21 mouse cellular contexts compared by ENCODE assay signal in the genomic region with DNA sequence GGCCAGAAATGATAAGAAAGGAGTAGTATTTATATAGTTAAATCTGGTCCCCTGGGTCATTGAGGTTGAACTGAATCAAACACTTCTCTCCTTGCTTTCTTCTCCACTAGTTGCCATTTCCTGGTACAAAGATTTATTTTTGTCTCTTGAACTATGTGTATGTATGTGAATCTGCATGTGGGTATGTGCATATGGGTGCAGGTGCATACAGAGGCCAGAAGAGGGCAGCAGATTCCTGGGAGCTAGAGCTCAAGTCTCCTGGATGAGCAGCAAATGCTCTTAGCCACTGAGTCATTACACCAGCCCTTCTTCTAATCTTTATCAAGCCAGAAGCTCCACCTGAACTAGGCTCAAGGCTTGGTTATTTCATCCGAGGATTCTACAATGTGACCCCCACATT.
A peak's percentile ranks its signal among the peaks of the same experiment; 100 is the strongest.
DNase-seq lines count a peak whose midpoint lies in the region; ATAC-seq and TF ChIP-seq lines count a peak whose summit lies in the region.
"Had no signal": no experiment of that assay in that cellular context is flagged by ENCODE, and none has a peak within 500 bp of the region (broad histone marks: within the 10 kb centered on the region; RNA-seq: fewer than 3 reads in every experiment).

No protein-coding gene starts in this region.

- H3K4me1 ChIP-seq in hindbrain, postnatal 0 days (ENCODE audit: insufficient read depth, low read length), result no peaks in the 10 kb centered on the region
- H3K4me1 ChIP-seq in hindbrain, embryonic 11.5 days (replicated peaks; ENCODE audit: control insufficient read depth, insufficient read depth, low read length), result no peaks in the 10 kb centered on the region
- H3K4me1 ChIP-seq in lung, postnatal 0 days (ENCODE audit: insufficient read depth, low read depth, low read length), result no peaks in the 10 kb centered on the region
- H3K4me1 ChIP-seq in ES-E14 (ENCODE audit: control insufficient read depth in 2 of 2, insufficient read depth in 2 of 2, low read length in 2 of 2, poor library complexity in 1 of 2), result peaks cover 0 to 2% of the 10 kb centered on the region in 2 experiments; a peak in 2 of 4 replicates
- H3K4me1 ChIP-seq in stomach, postnatal 0 days (replicated peaks; ENCODE audit: control insufficient read depth, insufficient read depth), result no peaks in the 10 kb centered on the region
- H3K4me1 ChIP-seq: embryonic facial prominence, embryonic 15.5 days; heart, embryonic 15.5 days; hindbrain, embryonic 10.5 days; liver, embryonic 15.5 days; neural tube, embryonic 12.5 days had no signal

- no peaks in the 10 kb centered on the region for H3K9me3 ChIP-seq in hindbrain, postnatal 0 days (ENCODE audit: low read length)
- H3K9me3 ChIP-seq in hindbrain, embryonic 11.5 days (ENCODE audit: control insufficient read depth, low read length), result 0 out of 2 replicates have a peak, but pooled peaks cover 4% of the 10 kb centered on the region
- no peaks in the 10 kb centered on the region for H3K9me3 ChIP-seq in lung, postnatal 0 days (ENCODE audit: low read length)
- H3K9me3 ChIP-seq in ES-E14 (ENCODE audit: control insufficient read depth, insufficient read depth, low read depth, low read length), result no peaks in the 10 kb centered on the region
- H3K9me3 ChIP-seq in stomach, postnatal 0 days (ENCODE audit: control insufficient read depth, low read length), result no peaks in the 10 kb centered on the region
- H3K9me3 ChIP-seq: embryonic facial prominence, embryonic 15.5 days; heart, embryonic 15.5 days; liver, embryonic 15.5 days had no signal

- no peak for TF ChIP-seq EP300 in lung, postnatal 0 days (IDR thresholded peaks at IDR 0.05)
- no peak for TF ChIP-seq EP300 in stomach, postnatal 0 days (optimal IDR thresholded peaks at IDR 0.05)

- 0 out of 2 replicates have a peak, but pooled peaks cover 4% of the 10 kb centered on the region for H3K36me3 ChIP-seq in hindbrain, postnatal 0 days (ENCODE audit: insufficient read depth, low read length)
- H3K36me3 ChIP-seq in hindbrain, embryonic 11.5 days (ENCODE audit: control insufficient read depth, insufficient read depth, low read length), result no peaks in the 10 kb centered on the region
- H3K36me3 ChIP-seq in lung, postnatal 0 days (ENCODE audit: insufficient read depth, low read length), result no peaks in the 10 kb centered on the region
- H3K36me3 ChIP-seq in ES-E14 (ENCODE audit: control insufficient read depth, insufficient read depth, low read length, poor library complexity, severe bottlenecking), result no peaks in the 10 kb centered on the region
- H3K36me3 ChIP-seq in stomach, postnatal 0 days (ENCODE audit: control insufficient read depth, insufficient read depth, low read length), result no peaks in the 10 kb centered on the region
- H3K36me3 ChIP-seq: embryonic facial prominence, embryonic 15.5 days; heart, embryonic 15.5 days; hindbrain, embryonic 10.5 days; limb, embryonic 13.5 days; liver, embryonic 15.5 days had no signal

- H3K27me3 ChIP-seq in hindbrain, postnatal 0 days (ENCODE audit: insufficient read depth, low read length), result no peaks in the 10 kb centered on the region
- H3K27me3 ChIP-seq in hindbrain, embryonic 11.5 days (ENCODE audit: control insufficient read depth, insufficient read depth, low read length), result no peaks in the 10 kb centered on the region
- H3K27me3 ChIP-seq in lung, postnatal 0 days (replicated peaks; ENCODE audit: insufficient read depth, low read length), result no peaks in the 10 kb centered on the region
- no peaks in the 10 kb centered on the region for H3K27me3 ChIP-seq in stomach, postnatal 0 days (ENCODE audit: control insufficient read depth, insufficient read depth, low read length)
- H3K27me3 ChIP-seq: embryonic facial prominence, embryonic 15.5 days; heart, embryonic 15.5 days; limb, embryonic 13.5 days; liver, embryonic 15.5 days; neural tube, embryonic 12.5 days had no signal

- no peak overlapping the region for H3K4me2 ChIP-seq in hindbrain, postnatal 0 days (ENCODE audit: low read depth, low read length)
- H3K4me2 ChIP-seq in hindbrain, embryonic 11.5 days (replicated peaks; ENCODE audit: low read depth, low read length), result no peak overlapping the region
- no peak overlapping the region for H3K4me2 ChIP-seq in lung, postnatal 0 days (replicated peaks; ENCODE audit: low read depth, low read length)
- H3K4me2 ChIP-seq in stomach, postnatal 0 days (replicated peaks; ENCODE audit: low read depth), result no peak overlapping the region
- H3K4me2 ChIP-seq: embryonic facial prominence, embryonic 15.5 days; heart, embryonic 15.5 days; limb, embryonic 13.5 days; liver, embryonic 15.5 days; neural tube, embryonic 12.5 days had no signal

- no peak overlapping the region for H3K4me3 ChIP-seq in hindbrain, postnatal 0 days (ENCODE audit: low read length)
- H3K4me3 ChIP-seq in hindbrain, embryonic 11.5 days (ENCODE audit: low read depth, low read length), result no peak overlapping the region
- H3K4me3 ChIP-seq in lung, postnatal 0 days (ENCODE audit: low read depth, low read length), result no peak overlapping the region
- H3K4me3 ChIP-seq in ES-E14 (ENCODE audit: insufficient read depth in 1 of 2, low read depth in 1 of 2, low read length in 2 of 2, poor library complexity in 1 of 2, severe bottlenecking in 1 of 2), result no peak overlapping the region
- no peak overlapping the region for H3K4me3 ChIP-seq in stomach, postnatal 0 days (ENCODE audit: low read depth, low read length)
- H3K4me3 ChIP-seq: embryonic facial prominence, embryonic 15.5 days; heart, embryonic 15.5 days; hindbrain, embryonic 10.5 days; limb, embryonic 13.5 days; liver, embryonic 15.5 days; neural tube, embryonic 12.5 days had no signal

- DNase-seq in hindbrain, postnatal 0 days (ENCODE audit: low spot score), result no peak
- DNase-seq in hindbrain, embryonic 11.5 days (ENCODE audit: low spot score), result no peak
- DNase-seq in lung, postnatal 0 days (ENCODE audit: low spot score), result no peak
- DNase-seq in lung, postnatal 10 days, result no peak
- no peak for DNase-seq in ES-E14 (ENCODE audit: low read depth, low spot score)
- DNase-seq in stomach, postnatal 0 days (ENCODE audit: low spot score), result no peak
- no peak for DNase-seq in adrenal gland, postnatal 25 days
- DNase-seq: B cell, adult 2 months; cerebellum, adult 2 months; cerebellum, postnatal 36 days; kidney, postnatal 4 days; lung, postnatal 14 days; right cerebral cortex, adult 18-20 months; thymus, postnatal 4 days had no signal

- no peak overlapping the region for H3K9ac ChIP-seq in hindbrain, postnatal 0 days (replicated peaks; ENCODE audit: low read length)
- H3K9ac ChIP-seq in hindbrain, embryonic 11.5 days (ENCODE audit: low read depth, low read length), result no peak overlapping the region
- no peak overlapping the region for H3K9ac ChIP-seq in lung, postnatal 0 days (replicated peaks; ENCODE audit: low read depth)
- no peak overlapping the region for H3K9ac ChIP-seq in ES-E14 (ENCODE audit: insufficient read depth, low read depth, low read length, poor library complexity, severe bottlenecking)
- no peak overlapping the region for H3K9ac ChIP-seq in stomach, postnatal 0 days (ENCODE audit: low read length)
- H3K9ac ChIP-seq: embryonic facial prominence, embryonic 15.5 days; heart, embryonic 15.5 days; limb, embryonic 13.5 days; liver, embryonic 15.5 days; neural tube, embryonic 12.5 days had no signal

- 89% methylated on average over 1 of the region's 1 CpGs for WGBS in hindbrain, postnatal 0 days
- WGBS in hindbrain, embryonic 11.5 days, result 85% methylated on average over 1 of the region's 1 CpGs
- 84% methylated on average over 1 of the region's 1 CpGs for WGBS in lung, postnatal 0 days
- 86% methylated on average over 1 of the region's 1 CpGs for WGBS in stomach, postnatal 0 days

- in situ Hi-C loops in ES-E14 (cut with MboI; ENCODE audit: low sequenced_read_pairs in 2 of 2, unreplicated experiment in 2 of 2), result no loop called here

- ATAC-seq in hindbrain, postnatal 0 days, result no peak
- ATAC-seq in hindbrain, embryonic 11.5 days (ENCODE audit: low FRiP score), result no peak
- ATAC-seq in lung, postnatal 0 days, result no peak
- no peak for ATAC-seq in stomach, postnatal 0 days (ENCODE audit: low FRiP score, low TSS enrichment)
- ATAC-seq: inflammation-experienced regulatory T-cells, adult 6 months had no signal

- peak; percentile 28; the same call in 1 of the 2 replicates for TF ChIP-seq CTCF in hindbrain, postnatal 0 days (IDR thresholded peaks at IDR 0.05; ENCODE audit: low read depth)
- peak; percentile 6; the same call in 1 of the 2 replicates for TF ChIP-seq CTCF in lung, postnatal 0 days (IDR thresholded peaks at IDR 0.05)
- TF ChIP-seq CTCF in stomach, postnatal 0 days (IDR thresholded peaks at IDR 0.05; ENCODE audit: low read depth), result peak; percentile 29

- no peak overlapping the region for H3K27ac ChIP-seq in hindbrain, postnatal 0 days
- H3K27ac ChIP-seq in hindbrain, embryonic 11.5 days (ENCODE audit: low read depth, low read length), result no peak overlapping the region
- no peak overlapping the region for H3K27ac ChIP-seq in lung, postnatal 0 days (ENCODE audit: low read length)
- H3K27ac ChIP-seq in ES-E14 (ENCODE audit: insufficient read depth, low read depth, low read length, poor library complexity, severe bottlenecking), result no peak overlapping the region
- H3K27ac ChIP-seq in stomach, postnatal 0 days (replicated peaks), result no peak overlapping the region
- H3K27ac ChIP-seq: embryonic facial prominence, embryonic 15.5 days; heart, embryonic 15.5 days; hindbrain, embryonic 10.5 days; limb, embryonic 13.5 days; liver, embryonic 15.5 days; neural tube, embryonic 12.5 days had no signal

TF ChIP-seq in ES-E14, 5 proteins besides CTCF, POLR2A, EP300 and RAD21:
- TF ChIP-seq ZC3H11A (IDR thresholded peaks at IDR 0.05; ENCODE audit: borderline replicate concordance, low read depth, low read length) (0 out of 2 replicates have a peak, but pooled peaks have one; percentile 9), CHD2 (IDR thresholded peaks at IDR 0.05; ENCODE audit: low read depth, low read length) (no peak), HCFC1 (IDR thresholded peaks at IDR 0.05; ENCODE audit: borderline replicate concordance, insufficient read depth, low read length) (no peak), MAFK (IDR thresholded peaks at IDR 0.05; ENCODE audit: insufficient read depth, low read depth, low read length) (no peak), ZNF384 (IDR thresholded peaks at IDR 0.05; ENCODE audit: low read depth, low read length) (no peak)
